Mouse (Mus musculus) brain, embryonic 14.5 days (tissue): ENCODE data around the gene Dennd1a. TPM values are rescaled to one million over a fixed set of nuclear protein-coding genes. Genes with fewer than 3 reads are reported as not detected.

Experiments
- DNase-seq: peaks from one replicate; pipeline ENCODE4 v3.0.0-alpha.2; 2011; ENCODE audit warnings: low read depth
- CTCF ChIP-seq: fragments of 200-500 bp; IDR thresholded peaks from 2 replicates; pipeline ENCODE4 v1.5.1; 2012; ENCODE audit warnings: inconsistent platforms, mild to moderate bottlenecking, moderate library complexity, borderline replicate concordance; ENCODE audit not compliant: insufficient read depth, insufficient read length; ENCODE audit errors: extremely low read depth
- POLR2A ChIP-seq: fragments of 200-500 bp; IDR thresholded peaks from 2 replicates; pipeline ENCODE4 v1.6.1; 2012; ENCODE audit warnings: mild to moderate bottlenecking, inconsistent platforms, borderline replicate concordance; ENCODE audit not compliant: poor library complexity, insufficient read depth, insufficient read length, severe bottlenecking; ENCODE audit errors: extremely low read depth
- polyA plus RNA-seq: library from polyadenylated mRNA; depleted of rRNA; stranded (reverse); fragments of >200 nt; gene quantifications from 2 replicates; pipeline ENCODE4 v1.2.3, GENCODE M21; 2012

Gene Dennd1a
- polyA plus RNA-seq, 1 experiment = 42.2 TPM

- no peak for TF ChIP-seq POLR2A
- no peak for TF ChIP-seq CTCF
- no peak for DNase-seq
Measured at GRCm38 (mm10) chr2:38291526-38291925, 4.3 kb upstream of the Dennd1a start.

- TF ChIP-seq CTCF = no peak
- no peak for TF ChIP-seq POLR2A
- DNase-seq = no peak
Measured at GRCm38 (mm10) chr2:38288226-38288625, 1.0 kb upstream of the Dennd1a start.

GRCm38 (mm10) chr2:38286433-38286732 is 807 bp downstream of the Dennd1a start:
- TF ChIP-seq POLR2A (no peak), CTCF (no peak)
- DNase-seq = no peak

GRCm38 (mm10) chr2:38285781-38286432 is 1.3 kb downstream of the Dennd1a start:
- DNase-seq = no peak
- TF ChIP-seq CTCF (no peak), POLR2A (no peak)

- no peak for TF ChIP-seq CTCF
- no peak for TF ChIP-seq POLR2A
Measured at GRCm38 (mm10) chr2:38283961-38284360, 3.2 kb downstream of the Dennd1a start.

GRCm38 (mm10) chr2:38280376-38280775 is 6.8 kb downstream of the Dennd1a start:
- TF ChIP-seq CTCF (no peak), POLR2A (no peak)
- no peak for DNase-seq

More at GRCm38 (mm10) chr2:38283961-38284360, 3.2 kb downstream of the Dennd1a start:
- no peak for DNase-seq

GRCm38 (mm10) chr2:38274973-38275372 is 12.2 kb downstream of the Dennd1a start:
- no peak for DNase-seq
- no peak for TF ChIP-seq CTCF
- TF ChIP-seq POLR2A = no peak

GRCm38 (mm10) chr2:38263653-38264052 is 23.5 kb downstream of the Dennd1a start:
- no peak for DNase-seq
- TF ChIP-seq POLR2A = no peak
- TF ChIP-seq CTCF = no peak

- DNase-seq = no peak
- TF ChIP-seq POLR2A (no peak), CTCF (no peak)
Measured at GRCm38 (mm10) chr2:38259052-38259451, 28.1 kb downstream of the Dennd1a start.

- TF ChIP-seq CTCF = no peak
- TF ChIP-seq POLR2A = no peak
- DNase-seq = no peak
Measured at GRCm38 (mm10) chr2:38237616-38238015, 49.6 kb downstream of the Dennd1a start.

- TF ChIP-seq POLR2A = no peak
- no peak for TF ChIP-seq CTCF
- DNase-seq = no peak
Measured at GRCm38 (mm10) chr2:38235593-38235992, 51.6 kb downstream of the Dennd1a start.

GRCm38 (mm10) chr2:38229882-38230281 is 57.3 kb downstream of the Dennd1a start:
- DNase-seq = no peak
- no peak for TF ChIP-seq POLR2A
- TF ChIP-seq CTCF = no peak

- TF ChIP-seq CTCF = no peak
- TF ChIP-seq POLR2A = no peak
- DNase-seq = no peak
Measured at GRCm38 (mm10) chr2:38223759-38224158, 63.4 kb downstream of the Dennd1a start.

GRCm38 (mm10) chr2:38221461-38221860 is 65.7 kb downstream of the Dennd1a start:
- no peak for DNase-seq
- no peak for TF ChIP-seq CTCF
- no peak for TF ChIP-seq POLR2A
